Mouse (Mus musculus): ENCODE measurements around the gene Cbfa2t2. TPM values are rescaled to one million over a fixed set of nuclear protein-coding genes. Genes with fewer than 3 reads are reported as not detected.

The Cbfa2t2 gene
- polyA plus RNA-seq (2012; fragmentation: generic; extraction: Trizol): 8.5 TPM
- long read RNA-seq, experiment 1, full-length matches to known transcripts: 2 of 26 reads
- long read RNA-seq, experiment 1, partial matches to known transcripts: 0 of 26 reads
- long read RNA-seq, experiment 1, other reads (novel, unspliced or antisense): 24 of 26 reads
- long read RNA-seq, experiment 2, full-length matches to known transcripts: 27 of 54 reads
- long read RNA-seq, experiment 2, partial matches to known transcripts: 3 of 54 reads
- long read RNA-seq, experiment 2, other reads (novel, unspliced or antisense): 24 of 54 reads

DNA sequence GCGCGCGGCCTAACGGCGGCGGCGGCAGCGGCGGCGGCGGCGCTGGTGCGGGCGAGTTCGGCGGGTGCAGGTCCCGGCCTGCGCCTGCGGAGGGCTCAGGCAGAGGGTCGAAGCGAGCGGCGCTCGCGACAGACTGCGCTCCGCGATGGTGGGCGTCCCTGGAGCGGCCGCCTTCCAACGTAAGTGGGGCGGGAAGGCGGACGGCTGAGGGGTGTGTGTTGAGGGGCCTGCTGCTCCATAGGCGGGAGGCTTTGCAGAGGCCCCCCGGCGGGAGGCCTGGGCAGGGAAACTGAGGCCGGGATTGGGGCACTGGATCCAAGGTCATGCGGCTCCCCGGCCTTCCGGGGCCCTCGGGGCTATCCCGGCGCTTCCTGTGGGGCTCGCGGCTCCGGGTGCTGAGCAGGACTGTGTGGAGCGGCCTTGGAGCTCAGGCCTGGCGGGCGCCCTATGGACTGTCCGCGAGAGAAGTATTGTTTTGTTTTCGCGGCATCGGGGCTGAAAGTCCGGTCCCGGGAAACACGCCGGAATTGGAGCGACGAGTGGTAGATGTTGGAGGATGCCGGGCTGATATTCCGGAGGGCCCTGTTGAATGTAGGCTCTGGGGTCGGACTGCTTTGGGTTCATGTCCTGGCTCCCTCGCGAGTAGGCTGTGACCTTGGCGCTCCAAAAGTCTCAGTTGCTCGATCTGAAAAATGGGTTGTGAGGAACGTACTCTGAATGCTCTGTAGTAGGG, at the start of gene Cbfa2t2:
Gene Cbfa2t2, plus strand, starts transcription at position 24 of the 733 bp plus-strand sequence.
- Histone ChIP-seq H3K79me2 (ENCODE audit: control insufficient read depth, insufficient read depth) (peaks cover 53% of the 10 kb centered on the region), H3K27me3 (ENCODE audit: control insufficient read depth, insufficient read depth, insufficient read length) (no peaks in the 10 kb centered on the region), H3K79me3 (ENCODE audit: low read depth) (peaks cover 47% of the 10 kb centered on the region), H3K36me3 (ENCODE audit: control insufficient read depth, insufficient read depth) (peaks cover 7% of the 10 kb centered on the region), H3ac (ENCODE audit: control insufficient read depth, insufficient read length, low read depth) (peak within 1 kb of the TSS; percentile 87), H3K4me3 (ENCODE audit: insufficient read depth, poor library complexity, severe bottlenecking) (peak within 1 kb of the TSS; percentile 77)
- TF ChIP-seq MAX (IDR thresholded peaks at IDR 0.05): no peak
- TF ChIP-seq MYOD1 (IDR thresholded peaks at IDR 0.05; ENCODE audit: control insufficient read depth, insufficient read length, low read depth): no peak
- TF ChIP-seq USF1 (IDR thresholded peaks at IDR 0.05; ENCODE audit: low read depth): no peak
- no peak for TF ChIP-seq CTCF (IDR thresholded peaks at IDR 0.05; ENCODE audit: control insufficient read depth, insufficient read depth, insufficient read length)
- no peak for TF ChIP-seq MYOG (IDR thresholded peaks at IDR 0.05; ENCODE audit: control insufficient read depth, extremely low read depth, insufficient read length)
- TF ChIP-seq FOSL1 (IDR thresholded peaks at IDR 0.05; ENCODE audit: insufficient read depth, low read length, poor library complexity, severe bottlenecking): no peak
- no peak for TF ChIP-seq CEBPB (IDR thresholded peaks at IDR 0.05; ENCODE audit: low read depth)

DNA sequence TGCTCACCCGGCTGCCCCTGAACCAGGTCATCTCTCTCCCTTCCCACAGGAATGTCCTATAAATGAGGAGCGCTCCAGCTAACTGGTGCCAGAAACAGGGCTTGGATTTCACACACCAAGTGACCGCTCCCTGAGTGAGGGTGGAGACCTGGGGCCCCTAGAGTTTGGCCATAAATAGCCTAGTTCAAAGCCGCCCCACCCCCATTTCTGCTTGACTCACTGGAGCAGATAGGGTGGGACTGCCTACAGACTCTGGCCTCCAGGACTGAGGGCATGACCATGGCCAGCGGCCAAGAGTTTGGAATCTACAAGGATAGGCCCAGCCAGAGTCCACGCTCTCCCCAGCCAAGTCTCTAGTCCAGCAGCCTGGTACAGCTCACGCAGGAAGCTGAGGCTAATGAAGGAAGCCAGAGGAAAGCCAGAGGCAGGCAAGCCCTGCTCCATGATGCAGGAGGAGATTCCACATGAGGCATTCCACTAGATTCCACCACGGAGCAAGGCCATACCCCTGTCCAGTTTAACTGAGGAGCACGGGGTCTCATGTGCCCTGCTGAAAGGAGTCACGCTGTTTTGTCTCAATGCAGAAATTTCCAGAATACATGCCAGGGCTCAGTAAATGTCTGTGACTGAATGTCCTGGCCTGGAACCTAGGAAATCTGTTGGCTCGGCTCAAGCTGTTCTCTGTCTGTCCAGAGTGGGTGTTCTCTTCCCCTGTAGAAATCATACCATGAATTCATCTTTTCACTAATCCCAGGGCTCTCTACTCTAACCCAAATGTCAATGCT, 45.9 kb upstream of the Cbfa2t2 start:
- TF ChIP-seq MYOD1 (IDR thresholded peaks at IDR 0.05; ENCODE audit: control insufficient read depth, insufficient read length, low read depth): no peak
- TF ChIP-seq MAX (IDR thresholded peaks at IDR 0.05): peak; percentile 48
- H3K79me2 ChIP-seq (ENCODE audit: control insufficient read depth, insufficient read depth): no peaks in the 10 kb centered on the region
- H3ac ChIP-seq (ENCODE audit: control insufficient read depth, insufficient read length, low read depth): peak overlapping the region; percentile 55
- no peak overlapping the region for H3K4me3 ChIP-seq (ENCODE audit: insufficient read depth, poor library complexity, severe bottlenecking)
- no peaks in the 10 kb centered on the region for H3K79me3 ChIP-seq (ENCODE audit: low read depth)
- H3K27me3 ChIP-seq (ENCODE audit: control insufficient read depth, insufficient read depth, insufficient read length): no peaks in the 10 kb centered on the region
- H3K36me3 ChIP-seq (ENCODE audit: control insufficient read depth, insufficient read depth): no peaks in the 10 kb centered on the region

DNA sequence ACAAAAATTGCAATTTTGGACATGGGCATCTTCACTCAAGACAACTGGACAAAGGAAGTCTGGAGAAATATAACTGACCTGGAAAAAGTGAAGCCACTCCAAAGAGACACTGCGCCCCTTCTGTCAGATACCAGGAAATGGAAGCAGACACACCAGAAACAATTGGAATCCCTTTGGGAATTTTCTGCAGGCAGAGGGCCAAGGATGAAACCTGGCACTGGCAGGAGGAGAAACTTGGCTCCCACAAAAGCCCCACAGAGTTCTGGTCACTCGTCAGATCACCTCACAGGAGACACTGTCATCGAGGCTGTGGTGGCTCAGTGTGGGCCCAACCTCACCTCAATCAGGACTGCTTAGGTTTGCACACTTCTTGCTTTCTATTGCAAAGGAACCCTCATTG, 41.7 kb upstream of the Cbfa2t2 start:
- TF ChIP-seq USF1 (IDR thresholded peaks at IDR 0.05; ENCODE audit: low read depth) (no peak), MAX (IDR thresholded peaks at IDR 0.05) (no peak), CTCF (IDR thresholded peaks at IDR 0.05; ENCODE audit: control insufficient read depth, insufficient read depth, insufficient read length) (no peak), MYOD1 (IDR thresholded peaks at IDR 0.05; ENCODE audit: control insufficient read depth, insufficient read length, low read depth) (no peak), FOSL1 (IDR thresholded peaks at IDR 0.05; ENCODE audit: insufficient read depth, low read length, poor library complexity, severe bottlenecking) (no peak), MYOG (IDR thresholded peaks at IDR 0.05; ENCODE audit: control insufficient read depth, extremely low read depth, insufficient read length) (no peak), CEBPB (IDR thresholded peaks at IDR 0.05; ENCODE audit: low read depth) (no peak)

DNA sequence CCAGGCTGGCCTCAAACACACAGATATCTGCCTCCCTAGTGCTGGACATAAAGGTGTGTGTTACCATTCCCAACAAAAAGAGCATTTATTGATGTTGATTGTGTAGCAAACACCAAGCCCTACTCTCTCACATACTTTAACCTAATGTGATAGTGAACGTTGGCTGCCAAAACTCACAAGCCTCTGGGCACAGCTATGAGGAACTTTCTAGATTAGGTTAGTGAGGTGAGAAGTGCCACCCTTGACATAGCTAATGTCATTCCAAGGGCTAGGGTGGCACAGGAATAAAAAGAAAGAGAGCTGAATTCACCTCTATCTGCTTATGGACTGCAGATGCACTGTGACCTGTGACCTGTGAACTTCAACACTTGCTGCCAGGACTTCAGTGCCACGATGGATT, 39.8 kb upstream of the Cbfa2t2 start:
- no peaks in the 10 kb centered on the region for H3K79me3 ChIP-seq (ENCODE audit: low read depth)
- no peak overlapping the region for H3ac ChIP-seq (ENCODE audit: control insufficient read depth, insufficient read length, low read depth)
- no peaks in the 10 kb centered on the region for H3K27me3 ChIP-seq (ENCODE audit: control insufficient read depth, insufficient read depth, insufficient read length)
- no peak overlapping the region for H3K4me3 ChIP-seq (ENCODE audit: insufficient read depth, poor library complexity, severe bottlenecking)
- TF ChIP-seq USF1 (IDR thresholded peaks at IDR 0.05; ENCODE audit: low read depth) (no peak), MYOG (IDR thresholded peaks at IDR 0.05; ENCODE audit: control insufficient read depth, extremely low read depth, insufficient read length) (no peak), FOSL1 (IDR thresholded peaks at IDR 0.05; ENCODE audit: insufficient read depth, low read length, poor library complexity, severe bottlenecking) (no peak), CTCF (IDR thresholded peaks at IDR 0.05; ENCODE audit: control insufficient read depth, insufficient read depth, insufficient read length) (no peak)
- no peaks in the 10 kb centered on the region for H3K79me2 ChIP-seq (ENCODE audit: control insufficient read depth, insufficient read depth)
- no peaks in the 10 kb centered on the region for H3K36me3 ChIP-seq (ENCODE audit: control insufficient read depth, insufficient read depth)

More for the DNA sequence above, 41.7 kb upstream of the Cbfa2t2 start:
- Histone ChIP-seq H3ac (ENCODE audit: control insufficient read depth, insufficient read length, low read depth) (no peak overlapping the region), H3K79me3 (ENCODE audit: low read depth) (no peaks in the 10 kb centered on the region), H3K27me3 (ENCODE audit: control insufficient read depth, insufficient read depth, insufficient read length) (no peaks in the 10 kb centered on the region), H3K36me3 (ENCODE audit: control insufficient read depth, insufficient read depth) (no peaks in the 10 kb centered on the region), H3K4me3 (ENCODE audit: insufficient read depth, poor library complexity, severe bottlenecking) (no peak overlapping the region), H3K79me2 (ENCODE audit: control insufficient read depth, insufficient read depth) (no peaks in the 10 kb centered on the region)

DNA sequence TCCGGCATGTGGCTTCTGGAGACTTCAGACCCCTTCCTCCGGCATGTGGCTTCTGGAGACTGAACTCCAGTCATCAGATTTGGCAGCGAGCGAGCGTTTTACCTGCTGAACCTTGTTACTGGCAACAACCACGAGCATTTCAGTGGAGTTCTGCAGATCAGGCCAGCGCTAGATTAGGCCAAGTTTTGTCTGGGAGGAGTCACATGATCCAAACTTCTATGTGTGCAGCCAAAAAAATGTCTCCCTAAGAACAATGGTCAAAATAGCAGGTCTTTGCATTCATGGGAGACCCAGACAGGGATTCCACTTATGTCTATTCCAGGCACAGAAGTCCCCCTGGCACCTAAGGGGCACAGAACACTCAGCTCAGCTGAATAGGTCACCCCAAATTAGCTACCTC, 38.0 kb upstream of the Cbfa2t2 start:
- Histone ChIP-seq H3K4me3 (ENCODE audit: insufficient read depth, poor library complexity, severe bottlenecking) (no peak overlapping the region), H3K79me2 (ENCODE audit: control insufficient read depth, insufficient read depth) (no peaks in the 10 kb centered on the region), H3K79me3 (ENCODE audit: low read depth) (no peaks in the 10 kb centered on the region), H3ac (ENCODE audit: control insufficient read depth, insufficient read length, low read depth) (no peak overlapping the region), H3K36me3 (ENCODE audit: control insufficient read depth, insufficient read depth) (no peaks in the 10 kb centered on the region), H3K27me3 (ENCODE audit: control insufficient read depth, insufficient read depth, insufficient read length) (no peaks in the 10 kb centered on the region)
- TF ChIP-seq CTCF (IDR thresholded peaks at IDR 0.05; ENCODE audit: control insufficient read depth, insufficient read depth, insufficient read length): no peak
- TF ChIP-seq MYOG (IDR thresholded peaks at IDR 0.05; ENCODE audit: control insufficient read depth, extremely low read depth, insufficient read length): no peak
- TF ChIP-seq USF1 (IDR thresholded peaks at IDR 0.05; ENCODE audit: low read depth): no peak
- TF ChIP-seq CEBPB (IDR thresholded peaks at IDR 0.05; ENCODE audit: low read depth): no peak
- TF ChIP-seq MYOD1 (IDR thresholded peaks at IDR 0.05; ENCODE audit: control insufficient read depth, insufficient read length, low read depth): no peak
- TF ChIP-seq FOSL1 (IDR thresholded peaks at IDR 0.05; ENCODE audit: insufficient read depth, low read length, poor library complexity, severe bottlenecking): no peak
- no peak for TF ChIP-seq MAX (IDR thresholded peaks at IDR 0.05)

Measured in C2C12 (cell line).